Mouse (Mus musculus) heart, adult 2 months (tissue): Measurements from ENCODE around the gene Prkag2.

ENCODE experiments used
- CTCF ChIP-seq: fragments of 200-600 bp; IDR thresholded peaks from 2 replicates; pipeline ENCODE4 v1.8.1; 2022; ENCODE audit warnings: antibody characterized with exemption, mild to moderate bottlenecking, moderate library complexity
- POLR2A ChIP-seq: fragments of 200-500 bp; IDR thresholded peaks from 2 replicates; pipeline ENCODE4 v1.6.1; 2011; ENCODE audit warnings: mild to moderate bottlenecking, low read depth, low read length, control low read depth; ENCODE audit not compliant: insufficient read depth

DNA sequence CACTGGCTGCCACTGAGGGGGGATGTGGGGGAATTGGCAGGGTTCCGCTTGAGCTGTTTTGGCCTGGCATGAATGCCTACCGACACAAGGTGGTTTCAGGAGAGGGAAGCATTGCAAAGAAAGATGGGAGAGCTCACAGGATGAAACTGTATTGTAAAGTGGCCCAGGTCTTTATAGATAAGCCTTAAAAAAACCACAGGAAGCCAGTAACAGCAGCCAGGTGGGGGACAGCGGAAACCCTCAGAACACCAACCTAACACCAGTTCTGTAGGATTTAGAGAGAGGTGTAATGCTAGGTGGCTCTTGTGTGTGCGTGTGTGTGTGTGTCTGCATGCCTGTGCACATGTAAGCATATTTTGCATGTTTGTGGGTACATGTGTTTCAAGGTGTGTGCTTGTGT, 101.1 kb downstream of the Prkag2 start:
- TF ChIP-seq CTCF (no peak), POLR2A (no peak)
